Mouse (Mus musculus) erythroblast, embryonic 14.5 days (primary cell): Measurements from ENCODE around the gene Bloc1s3.

Source experiments
- GATA1 ChIP-seq: IDR thresholded peaks from 2 replicates; pipeline ENCODE4 v1.6.1; 2012; ENCODE audit warnings: low read length, inconsistent platforms, mixed read lengths
- TAL1 ChIP-seq: IDR thresholded peaks from 3 replicates; pipeline ENCODE4 v1.6.1; 2012; ENCODE audit warnings: low read length, inconsistent platforms, mixed read lengths

- TF ChIP-seq GATA1 (no peak), TAL1 (no peak)
Observed at GRCm38 (mm10) chr7:19508150-19508923, at the start of gene Bloc1s3, which contains the start of gene Trappc6a.
